Mouse (Mus musculus) olfactory bulb, adult 2 months (tissue): ENCODE measurements at regions not wholly inside any gene's neighbourhood (a gene's known extent, or its start where the extent isn't known, plus 50 kb on each side); places are given as distances from the start of the nearest gene placed in this dataset.

ENCODE experiments used
- CTCF ChIP-seq: fragments of 200-500 bp; IDR thresholded peaks from 2 replicates; pipeline ENCODE4 v1.5.1; 2012; ENCODE audit warnings: low read depth, mild to moderate bottlenecking, low read length, moderate library complexity; ENCODE audit not compliant: insufficient read depth
- POLR2A ChIP-seq: fragments of 200-500 bp; IDR thresholded peaks from 2 replicates; pipeline ENCODE4 v1.6.1; 2012; ENCODE audit warnings: mild to moderate bottlenecking, low read depth, low read length, moderate library complexity; ENCODE audit not compliant: insufficient read depth

- no peak for TF ChIP-seq CTCF
- no peak for TF ChIP-seq POLR2A
These were observed 1379.9 kb upstream of the Tacstd2 start for GRCm38 (mm10) chr6:68915536-68915935.
